Mouse (Mus musculus) neural tube, embryonic 14.5 days (tissue): Measurements from ENCODE around the gene Gm11554. TPM values are rescaled to one million over a fixed set of nuclear protein-coding genes. Genes with fewer than 3 reads are reported as not detected.
"Not testable (repeated sequence)": the region's sequence is repeated elsewhere in the genome, so short reads cannot be mapped to it uniquely, and the experiment has no call there.

Experiments used
- ATAC-seq: fragments of 200-750 bp; cut with Nextera tagmentation; 2 replicates; pipeline ENCODE4 v1.8.0; 2017; ENCODE audit warnings: low read depth, mild to moderate bottlenecking, moderate TSS enrichment, moderate library complexity
- H3K27ac ChIP-seq: fragments of 300-500 bp; sonication (generic); 2 replicates; pipeline ENCODE4 v1.5.1; 2014; ENCODE audit warnings: low read depth, mild to moderate bottlenecking, control low read depth, low read length, moderate library complexity, mixed read lengths
- H3K27me3 ChIP-seq: fragments of 300-500 bp; sonication (generic); 2 replicates; pipeline ENCODE4 v1.6.1; 2014; ENCODE audit warnings: low read length; ENCODE audit not compliant: control insufficient read depth, insufficient read depth
- H3K36me3 ChIP-seq: fragments of 300-500 bp; sonication (generic); 2 replicates; pipeline ENCODE4 v1.6.1; 2014; ENCODE audit warnings: low read length, mixed read lengths; ENCODE audit not compliant: control insufficient read depth, insufficient read depth
- H3K4me1 ChIP-seq: fragments of 300-500 bp; sonication (generic); 2 replicates; pipeline ENCODE4 v1.6.1; 2014; ENCODE audit warnings: low read length; ENCODE audit not compliant: control insufficient read depth, insufficient read depth
- H3K4me2 ChIP-seq: fragments of 300-500 bp; sonication (generic); 2 replicates; pipeline ENCODE4 v1.6.1; 2014; ENCODE audit warnings: mild to moderate bottlenecking, low read depth, low read length, control low read depth
- H3K4me3 ChIP-seq: fragments of 300-500 bp; sonication (generic); 2 replicates; pipeline ENCODE4 v1.5.1; 2014; ENCODE audit warnings: low read depth, low read length, control low read depth, mixed read lengths
- H3K9ac ChIP-seq: fragments of 300-500 bp; sonication (generic); replicated peaks from 2 replicates; pipeline ENCODE4 v1.6.1; 2014; ENCODE audit warnings: low read depth, mild to moderate bottlenecking, control low read depth, low read length, mixed read lengths
- H3K9me3 ChIP-seq: fragments of 300-500 bp; sonication (generic); 2 replicates; pipeline ENCODE4 v1.6.1; 2016; ENCODE audit warnings: low read length; ENCODE audit not compliant: control insufficient read depth
- WGBS: fragments of 180-500 bp; shearing (Covaris S2); extraction: QIAGEN DNeasy Blood & Tissue Kit; methylation state at CpG from one replicate; pipeline ENCODE4 v1.1.7; 2014; 5-methylcytosine and 5-hydroxymethylcytosine counted together
- polyA plus RNA-seq: library from polyadenylated mRNA; unstranded; fragments of >200 nt; fragmentation: Nextera tagmentation; extraction: Ambion mirVana; gene quantifications from 2 replicates; pipeline ENCODE4 v1.2.1, GENCODE M21; 2014

Gm11554 gene
- polyA plus RNA-seq, result not detected in 2 replicates

DNA sequence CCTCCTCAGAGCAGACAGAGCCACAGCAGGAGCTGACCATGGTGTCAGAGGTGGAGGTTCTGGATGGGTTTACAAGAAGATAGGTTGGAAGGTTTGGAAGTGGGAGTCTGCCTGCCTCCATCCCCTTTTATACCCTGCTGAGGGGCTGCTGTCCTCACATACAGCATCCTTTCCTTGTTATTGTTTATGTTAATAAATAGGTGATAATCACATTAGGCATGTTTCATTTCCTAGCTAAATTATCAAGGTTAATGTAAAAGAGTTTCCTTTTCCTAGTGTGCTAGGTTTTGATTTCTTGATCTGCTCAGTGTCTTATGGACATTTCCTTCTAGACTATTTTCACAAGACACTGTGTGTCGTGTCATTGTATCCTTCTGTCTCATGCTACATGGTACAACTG, at the start of gene Gm11554:
Gene Gm11554 (minus strand): TSS at position 101 of the 400 bp plus-strand sequence.
- not testable (repeated sequence) for ATAC-seq, H3K27ac ChIP-seq, H3K36me3 ChIP-seq, H3K4me1 ChIP-seq, H3K9me3 ChIP-seq, H3K4me2 ChIP-seq, H3K9ac ChIP-seq, H3K4me3 ChIP-seq, H3K27me3 ChIP-seq
- no CpG with 5 or more reads among the region's 1 CpGs for whole genome bisulfite sequencing

DNA sequence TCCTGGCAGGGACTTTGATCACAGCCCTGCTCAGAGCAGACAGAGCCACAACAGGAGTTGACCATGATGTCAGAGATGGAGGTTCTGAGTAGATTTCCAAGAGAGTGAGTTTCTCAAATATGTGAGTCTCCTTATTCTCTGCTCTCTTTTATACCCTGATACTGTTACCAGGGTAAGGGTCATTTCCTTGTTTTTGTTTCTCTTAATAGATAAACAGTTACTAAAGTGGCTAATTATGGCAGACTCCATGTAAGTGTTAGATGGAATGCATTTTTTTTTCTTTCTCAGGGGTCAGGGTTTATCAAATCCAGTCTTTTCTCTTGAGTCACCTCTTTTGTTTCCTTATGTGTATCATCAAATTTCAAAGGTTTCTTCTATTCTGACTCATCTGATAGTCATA, 47.3 kb upstream of the Gm11554 start, which contains the start of gene Krtap4-16:
Gene Krtap4-16 (minus strand): TSS at position 101 of the 400 bp plus-strand sequence.
- no peaks in the 10 kb centered on the region for H3K9me3 ChIP-seq
- no peak within 1 kb of the TSS for H3K9ac ChIP-seq
- H3K4me3 ChIP-seq, result no peak within 1 kb of the TSS
- ATAC-seq, result no peak
- H3K4me1 ChIP-seq, result no peaks in the 10 kb centered on the region
- H3K4me2 ChIP-seq, result no peak within 1 kb of the TSS
- H3K27ac ChIP-seq, result no peak within 1 kb of the TSS
- H3K36me3 ChIP-seq, result no peaks in the 10 kb centered on the region
- H3K27me3 ChIP-seq, result no peaks in the 10 kb centered on the region

DNA sequence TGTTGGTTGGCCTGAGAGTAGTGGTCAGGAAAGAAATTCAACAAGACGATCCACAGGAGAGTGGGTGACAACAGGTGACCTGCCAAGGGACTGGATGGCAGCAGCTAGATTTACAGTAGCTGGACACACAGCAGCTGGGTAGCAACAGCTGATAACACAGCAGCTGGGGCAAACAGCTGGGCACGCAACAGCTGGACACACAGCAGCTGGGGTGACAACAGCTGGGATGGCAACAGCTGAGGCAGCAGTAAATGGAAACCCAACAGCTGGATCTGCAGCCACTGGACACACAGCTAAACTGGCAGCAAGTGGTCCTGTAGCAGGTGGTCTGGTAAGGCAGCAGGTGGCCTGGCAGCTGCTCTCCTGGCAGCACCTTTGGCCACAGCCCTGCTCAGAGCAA, 42.5 kb upstream of the Gm11554 start:
- Histone ChIP-seq H3K27ac (no peak overlapping the region), H3K4me3 (no peak overlapping the region), H3K36me3 (no peaks in the 10 kb centered on the region), H3K27me3 (no peaks in the 10 kb centered on the region), H3K9ac (no peak overlapping the region), H3K9me3 (no peaks in the 10 kb centered on the region), H3K4me2 (no peak overlapping the region), H3K4me1 (no peaks in the 10 kb centered on the region)
- no peak for ATAC-seq
- 91% methylated on average over 2 of the region's 2 CpGs for WGBS

DNA sequence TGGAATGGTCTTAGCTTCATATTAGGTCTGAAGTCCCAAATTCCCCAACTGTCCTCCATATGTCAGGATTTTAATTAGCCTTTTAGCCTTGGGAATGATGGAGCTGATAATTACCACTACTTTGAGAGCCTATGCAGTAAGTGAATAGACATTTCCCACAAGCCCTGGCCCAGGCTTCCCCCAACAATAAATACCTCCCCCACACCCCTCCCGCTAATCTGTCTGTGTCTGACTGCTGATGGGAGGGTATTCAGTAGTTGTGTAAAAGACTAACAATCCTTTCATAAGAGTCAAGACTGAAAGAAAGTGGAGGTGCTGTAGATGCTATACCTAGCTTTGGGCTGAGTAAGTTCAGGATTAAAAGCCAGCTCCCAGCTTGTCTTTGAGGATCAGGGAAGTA, 37.9 kb upstream of the Gm11554 start:
- 10% methylated on average over 1 of the region's 1 CpGs for WGBS
- H3K27me3 ChIP-seq, result no peaks in the 10 kb centered on the region
- H3K4me3 ChIP-seq, result no peak overlapping the region
- no peak overlapping the region for H3K4me2 ChIP-seq
- ATAC-seq, result no peak
- no peaks in the 10 kb centered on the region for H3K36me3 ChIP-seq
- H3K9me3 ChIP-seq, result no peaks in the 10 kb centered on the region
- no peak overlapping the region for H3K27ac ChIP-seq
- no peaks in the 10 kb centered on the region for H3K4me1 ChIP-seq
- H3K9ac ChIP-seq, result no peak overlapping the region

- no peaks in the 10 kb centered on the region for H3K4me1 ChIP-seq
- no peak within 1 kb of the TSS for H3K9ac ChIP-seq
- no peaks in the 10 kb centered on the region for H3K9me3 ChIP-seq
- no peak within 1 kb of the TSS for H3K4me3 ChIP-seq
- ATAC-seq, result no peak
- H3K36me3 ChIP-seq, result no peaks in the 10 kb centered on the region
- WGBS, result 81% methylated on average over 1 of the region's 1 CpGs
- H3K27ac ChIP-seq, result no peak within 1 kb of the TSS
- H3K27me3 ChIP-seq, result no peaks in the 10 kb centered on the region
- no peak within 1 kb of the TSS for H3K4me2 ChIP-seq
Measured at GRCm38 (mm10) chr11:99837966-99838365, 33.7 kb upstream of the Gm11554 start, which contains the start of gene 2300003K06Rik. TSS of gene 2300003K06Rik (minus strand) at chr11:99838066.

- not testable (repeated sequence) for H3K4me2 ChIP-seq, H3K27me3 ChIP-seq, H3K36me3 ChIP-seq, H3K27ac ChIP-seq, H3K9me3 ChIP-seq, H3K9ac ChIP-seq, H3K4me3 ChIP-seq, ATAC-seq, H3K4me1 ChIP-seq
- WGBS, result 89% methylated on average over 2 of the region's 2 CpGs
Measured at GRCm38 (mm10) chr11:99815566-99815965, 11.3 kb upstream of the Gm11554 start, which contains the start of gene Gm11564. TSS of gene Gm11564 (minus strand) at chr11:99815666.

DNA sequence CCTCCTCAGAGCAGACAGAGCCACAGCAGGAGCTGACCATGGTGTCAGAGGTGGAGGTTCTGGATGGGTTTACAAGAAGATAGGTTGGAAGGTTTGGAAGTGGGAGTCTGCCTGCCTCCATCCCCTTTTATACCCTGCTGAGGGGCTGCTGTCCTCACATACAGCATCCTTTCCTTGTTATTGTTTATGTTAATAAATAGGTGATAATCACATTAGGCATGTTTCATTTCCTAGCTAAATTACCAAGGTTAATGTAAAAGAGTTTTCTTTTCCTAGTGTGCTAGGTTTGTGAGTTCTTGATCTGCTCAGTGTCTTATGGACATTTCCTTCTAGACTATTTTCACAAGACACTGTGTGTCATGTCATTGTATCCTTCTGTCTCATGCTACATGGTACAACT, 5.5 kb upstream of the Gm11554 start, which contains the start of gene Krtap4-13:
Gene Krtap4-13 (minus strand): TSS at position 101 of the 400 bp plus-strand sequence.
- H3K9me3 ChIP-seq, H3K9ac ChIP-seq: not testable (repeated sequence)

GRCm38 (mm10) chr11:99798832-99799231, 5.4 kb downstream of the Gm11554 start, which contains the start of gene Gm11569:
TSS of gene Gm11569 (minus strand) at chr11:99798932.
- no CpG with 5 or more reads among the region's 1 CpGs for WGBS
- not testable (repeated sequence) for H3K36me3 ChIP-seq, H3K4me2 ChIP-seq, H3K27ac ChIP-seq, H3K4me3 ChIP-seq, H3K9me3 ChIP-seq, H3K27me3 ChIP-seq, H3K4me1 ChIP-seq, H3K9ac ChIP-seq, ATAC-seq

More for the DNA sequence above, 5.5 kb upstream of the Gm11554 start, which contains the start of gene Krtap4-13:
- not testable (repeated sequence) for H3K4me1 ChIP-seq, H3K27me3 ChIP-seq, H3K27ac ChIP-seq, H3K36me3 ChIP-seq, H3K4me3 ChIP-seq, ATAC-seq, H3K4me2 ChIP-seq

- H3K27ac ChIP-seq, result no peak within 1 kb of the TSS
- 81% methylated on average over 2 of the region's 2 CpGs for WGBS
Measured at GRCm38 (mm10) chr11:99793367-99793766, 10.9 kb downstream of the Gm11554 start, which contains the start of gene Gm11596. TSS of gene Gm11596 (minus strand) at chr11:99793467.

More at GRCm38 (mm10) chr11:99793367-99793766, 10.9 kb downstream of the Gm11554 start, which contains the start of gene Gm11596:
- ATAC-seq, result no peak
- Histone ChIP-seq H3K9me3 (no peaks in the 10 kb centered on the region), H3K27me3 (no peaks in the 10 kb centered on the region), H3K9ac (no peak within 1 kb of the TSS), H3K4me3 (no peak within 1 kb of the TSS), H3K4me1 (no peaks in the 10 kb centered on the region), H3K4me2 (no peak within 1 kb of the TSS), H3K36me3 (no peaks in the 10 kb centered on the region)
